Mouse (Mus musculus) CD4-positive naive resting alpha-beta T cell, adult 76 days (primary cell): ENCODE data around the gene Cdc25b. TPM values are rescaled to one million over a fixed set of nuclear protein-coding genes. Genes with fewer than 3 reads are reported as not detected.

Experiments used
- total RNA-seq: library from RNA; stranded (reverse); gene quantifications from one replicate; pipeline ENCODE4 v1.2.4, GENCODE M21; 2023

Gene Cdc25b
- total RNA-seq: 42.4 TPM

GRCm38 (mm10) chr2:131186771-131187601 lies at the start of gene Cdc25b, which contains the start of gene Spef1:
TSS of gene Cdc25b (plus strand) at chr2:131186949.
TSS of gene Spef1 (minus strand) at chr2:131187282.

GRCm38 (mm10) chr2:131159938-131160581 lies 26.7 kb upstream of the Cdc25b start, which contains the start of gene 1700037H04Rik:
TSS of gene 1700037H04Rik (minus strand) at chr2:131160081.

GRCm38 (mm10) chr2:131179990-131180587 lies 6.7 kb upstream of the Cdc25b start, which contains the start of gene Cenpb:
TSS of gene Cenpb (minus strand) at chr2:131180067.

GRCm38 (mm10) chr2:131206778-131207177 lies 20.0 kb downstream of the Cdc25b start, which contains the start of gene Ap5s1:
TSS of gene Ap5s1 (plus strand) at chr2:131207078.

GRCm38 (mm10) chr2:131233307-131234126 lies 46.8 kb downstream of the Cdc25b start, which contains the start of gene Mavs:
TSS of gene Mavs (plus strand) at chr2:131234063.

Other genes starting within 250 kb of the Cdc25b start
- not detected for gene Gfra4, start 143.9 kb upstream of the Cdc25b start, total RNA-seq
- 0.41 TPM for gene Adam33, start 123.1 kb upstream of the Cdc25b start, total RNA-seq
- gene Siglec1, start 100.2 kb upstream of the Cdc25b start, total RNA-seq: 0.29 TPM
- not detected for gene Hspa12b, start 59.7 kb upstream of the Cdc25b start, total RNA-seq
- gene Gm11037, start 53.5 kb upstream of the Cdc25b start, total RNA-seq: not detected
- 18.1 TPM for gene 1700037H04Rik, start 26.9 kb upstream of the Cdc25b start, total RNA-seq
- 19.1 TPM for gene Cenpb, start 6.9 kb upstream of the Cdc25b start, total RNA-seq
- gene Spef1, start 333 bp downstream of the Cdc25b start, total RNA-seq: 1.7 TPM
- gene Ap5s1, start 20.1 kb downstream of the Cdc25b start, total RNA-seq: 4.7 TPM
- gene Mavs, start 47.1 kb downstream of the Cdc25b start, total RNA-seq: 10.6 TPM
- 48.9 TPM for gene Pank2, start 75.5 kb downstream of the Cdc25b start, total RNA-seq
- gene Rnf24, start 165.9 kb downstream of the Cdc25b start, total RNA-seq: 2.6 TPM